Mouse (Mus musculus): ENCODE data around the gene Pkn2. TPM values are rescaled to one million over a fixed set of nuclear protein-coding genes. Genes with fewer than 3 reads are reported as not detected.
A peak's percentile ranks its signal among the peaks of the same experiment; 100 is the strongest.

Pkn2 gene
- total and polyA plus RNA-seq, 2 experiments = 4.7 to 31.4 TPM

GRCm38 (mm10) chr3:142832910-142833309 is 48.9 kb downstream of the Pkn2 start:
- H3K27ac ChIP-seq (replicated peaks; ENCODE audit: insufficient read depth, low read depth, low read length) = no peak overlapping the region

GRCm38 (mm10) chr3:142826449-142827146 is 55.2 kb downstream of the Pkn2 start:
- 97% methylated on average over 4 of the region's 4 CpGs for WGBS
- Histone ChIP-seq H3K9ac (ENCODE audit: low read depth, low read length) (no peak overlapping the region), H3K27me3 (ENCODE audit: control insufficient read depth, insufficient read depth, low read length) (no peaks in the 10 kb centered on the region), H3K4me1 (ENCODE audit: control insufficient read depth, insufficient read depth, low read length) (peaks cover 4% of the 10 kb centered on the region), H3K4me3 (ENCODE audit: insufficient read depth, low read depth, low read length) (no peak overlapping the region), H3K79me2 (ENCODE audit: control insufficient read depth, insufficient read depth, low read length) (no peaks in the 10 kb centered on the region; the same call in 1 of the 2 replicates), H3K27ac (replicated peaks; ENCODE audit: insufficient read depth, low read depth, low read length) (no peak overlapping the region), H3K36me3 (ENCODE audit: control insufficient read depth, insufficient read depth, low read length) (peaks cover 28% of the 10 kb centered on the region)
- no peak for DNase-seq (ENCODE audit: extremely low read depth, low read depth, low spot score)
- no peak for TF ChIP-seq CTCF (IDR thresholded peaks at IDR 0.05; ENCODE audit: low read depth, low read length)
- no peak for TF ChIP-seq POLR2A (IDR thresholded peaks at IDR 0.05; ENCODE audit: extremely low read depth, insufficient read depth, low read length)

More at GRCm38 (mm10) chr3:142832910-142833309, 48.9 kb downstream of the Pkn2 start:
- Histone ChIP-seq H3K36me3 (ENCODE audit: control insufficient read depth, insufficient read depth, low read length) (peaks cover 18% of the 10 kb centered on the region), H3K4me3 (ENCODE audit: insufficient read depth, low read depth, low read length) (no peak overlapping the region), H3K4me1 (ENCODE audit: control insufficient read depth, insufficient read depth, low read length) (no peaks in the 10 kb centered on the region; the same call in 1 of the 2 replicates), H3K9ac (ENCODE audit: low read depth, low read length) (no peak overlapping the region), H3K79me2 (ENCODE audit: control insufficient read depth, insufficient read depth, low read length) (peaks cover 2% of the 10 kb centered on the region; the same call in 1 of the 2 replicates), H3K27me3 (ENCODE audit: control insufficient read depth, insufficient read depth, low read length) (no peaks in the 10 kb centered on the region)
- no peak for DNase-seq (ENCODE audit: extremely low read depth, low read depth, low spot score)
- WGBS = 95% methylated on average over 3 of the region's 3 CpGs
- TF ChIP-seq CTCF (IDR thresholded peaks at IDR 0.05; ENCODE audit: low read depth, low read length) (no peak), POLR2A (IDR thresholded peaks at IDR 0.05; ENCODE audit: extremely low read depth, insufficient read depth, low read length) (no peak)

GRCm38 (mm10) chr3:142823606-142824005 is 58.2 kb downstream of the Pkn2 start:
- TF ChIP-seq CTCF (IDR thresholded peaks at IDR 0.05; ENCODE audit: low read depth, low read length) (no peak), POLR2A (IDR thresholded peaks at IDR 0.05; ENCODE audit: extremely low read depth, insufficient read depth, low read length) (no peak)
- Histone ChIP-seq H3K27ac (replicated peaks; ENCODE audit: insufficient read depth, low read depth, low read length) (no peak overlapping the region), H3K4me1 (ENCODE audit: control insufficient read depth, insufficient read depth, low read length) (peaks cover 4% of the 10 kb centered on the region), H3K79me2 (ENCODE audit: control insufficient read depth, insufficient read depth, low read length) (no peaks in the 10 kb centered on the region; the same call in 1 of the 2 replicates), H3K27me3 (ENCODE audit: control insufficient read depth, insufficient read depth, low read length) (no peaks in the 10 kb centered on the region), H3K9ac (ENCODE audit: low read depth, low read length) (no peak overlapping the region), H3K4me3 (ENCODE audit: insufficient read depth, low read depth, low read length) (no peak overlapping the region), H3K36me3 (ENCODE audit: control insufficient read depth, insufficient read depth, low read length) (peaks cover 28% of the 10 kb centered on the region)
- peak; percentile 78 for DNase-seq (ENCODE audit: extremely low read depth, low read depth, low spot score)
- 36% methylated on average over 1 of the region's 1 CpGs for WGBS

GRCm38 (mm10) chr3:142817506-142817905 is 64.3 kb downstream of the Pkn2 start:
- no peak for TF ChIP-seq CTCF (IDR thresholded peaks at IDR 0.05; ENCODE audit: low read depth, low read length)
- Histone ChIP-seq H3K9ac (ENCODE audit: low read depth, low read length) (no peak overlapping the region), H3K27ac (replicated peaks; ENCODE audit: insufficient read depth, low read depth, low read length) (no peak overlapping the region), H3K36me3 (ENCODE audit: control insufficient read depth, insufficient read depth, low read length) (peaks cover 26% of the 10 kb centered on the region), H3K4me1 (ENCODE audit: control insufficient read depth, insufficient read depth, low read length) (no peaks in the 10 kb centered on the region), H3K79me2 (ENCODE audit: control insufficient read depth, insufficient read depth, low read length) (no peaks in the 10 kb centered on the region; the same call in 1 of the 2 replicates), H3K4me3 (ENCODE audit: insufficient read depth, low read depth, low read length) (no peak overlapping the region), H3K27me3 (ENCODE audit: control insufficient read depth, insufficient read depth, low read length) (no peaks in the 10 kb centered on the region)
- WGBS = 96% methylated on average over 3 of the region's 3 CpGs
- no peak for DNase-seq (ENCODE audit: extremely low read depth, low read depth, low spot score)

- WGBS = 87% methylated on average over 3 of the region's 3 CpGs
- H3K79me2 ChIP-seq (ENCODE audit: control insufficient read depth, insufficient read depth, low read length) = no peaks in the 10 kb centered on the region
- H3K27me3 ChIP-seq (ENCODE audit: control insufficient read depth, insufficient read depth, low read length) = no peaks in the 10 kb centered on the region
- no peak overlapping the region for H3K27ac ChIP-seq (replicated peaks; ENCODE audit: insufficient read depth, low read depth, low read length)
- no peak for DNase-seq (ENCODE audit: extremely low read depth, low read depth, low spot score)
- TF ChIP-seq POLR2A (IDR thresholded peaks at IDR 0.05; ENCODE audit: extremely low read depth, insufficient read depth, low read length) = no peak
- no peak for TF ChIP-seq CTCF (IDR thresholded peaks at IDR 0.05; ENCODE audit: low read depth, low read length)
- H3K4me1 ChIP-seq (ENCODE audit: control insufficient read depth, insufficient read depth, low read length) = no peaks in the 10 kb centered on the region
- H3K9ac ChIP-seq (ENCODE audit: low read depth, low read length) = no peak overlapping the region
- H3K4me3 ChIP-seq (ENCODE audit: insufficient read depth, low read depth, low read length) = no peak overlapping the region
- peaks cover 37% of the 10 kb centered on the region for H3K36me3 ChIP-seq (ENCODE audit: control insufficient read depth, insufficient read depth, low read length)
These were observed 70.2 kb downstream of the Pkn2 start for GRCm38 (mm10) chr3:142811582-142811981.

- Histone ChIP-seq H3K27ac (replicated peaks; ENCODE audit: insufficient read depth, low read depth, low read length) (no peak overlapping the region), H3K4me1 (ENCODE audit: control insufficient read depth, insufficient read depth, low read length) (no peaks in the 10 kb centered on the region), H3K27me3 (ENCODE audit: control insufficient read depth, insufficient read depth, low read length) (no peaks in the 10 kb centered on the region), H3K9ac (ENCODE audit: low read depth, low read length) (no peak overlapping the region), H3K79me2 (ENCODE audit: control insufficient read depth, insufficient read depth, low read length) (no peaks in the 10 kb centered on the region), H3K4me3 (ENCODE audit: insufficient read depth, low read depth, low read length) (no peak overlapping the region), H3K36me3 (ENCODE audit: control insufficient read depth, insufficient read depth, low read length) (peaks cover 37% of the 10 kb centered on the region)
- DNase-seq (ENCODE audit: extremely low read depth, low read depth, low spot score) = no peak
- TF ChIP-seq POLR2A (IDR thresholded peaks at IDR 0.05; ENCODE audit: extremely low read depth, insufficient read depth, low read length) (no peak), CTCF (IDR thresholded peaks at IDR 0.05; ENCODE audit: low read depth, low read length) (no peak)
- 94% methylated on average over 3 of the region's 3 CpGs for WGBS
These were observed 86.2 kb downstream of the Pkn2 start for GRCm38 (mm10) chr3:142795587-142795986.

Data from liver, adult 2 months (tissue).